Mouse (Mus musculus) kidney, postnatal 4 days (tissue): ENCODE measurements around the gene Serpina1f.

Experiments used
- DNase-seq, 2 experiments: peaks; one replicate each; pipeline ENCODE4 v3.0.0; 2021; ENCODE audit warnings: mixed read lengths in 2 of 2

Serpina1f gene

GRCm38 (mm10) chr12:103660076-103660475 is 35.3 kb downstream of the Serpina1f start:
- DNase-seq, result no peak

GRCm38 (mm10) chr12:103659171-103659570 is 36.2 kb downstream of the Serpina1f start:
- no peak for DNase-seq

GRCm38 (mm10) chr12:103657991-103658390 is 37.3 kb downstream of the Serpina1f start:
- DNase-seq, result no peak

- DNase-seq, result peak in 1 of 2 experiments; percentile 4
These were observed 38.3 kb downstream of the Serpina1f start, which contains the start of gene Serpina6 for GRCm38 (mm10) chr12:103656848-103657626. Serpina6 (minus strand) TSS chr12:103657212.

- DNase-seq, result no peak
These were observed 39.9 kb downstream of the Serpina1f start for GRCm38 (mm10) chr12:103655123-103656044.

- DNase-seq, result no peak
These were observed 41.5 kb downstream of the Serpina1f start for GRCm38 (mm10) chr12:103653836-103654235.

- DNase-seq, result no peak
These were observed 49.0 kb downstream of the Serpina1f start for GRCm38 (mm10) chr12:103646314-103646713.

GRCm38 (mm10) chr12:103644601-103645000 is 50.7 kb downstream of the Serpina1f start:
- DNase-seq, result no peak

GRCm38 (mm10) chr12:103643818-103644217 is 51.5 kb downstream of the Serpina1f start:
- DNase-seq, result no peak

GRCm38 (mm10) chr12:103643336-103643735 is 52.0 kb downstream of the Serpina1f start:
- peak; percentile 90 to 94 for DNase-seq
